Mouse (Mus musculus) forebrain, embryonic 13.5 days (tissue): ENCODE results near the gene Zfp781. TPM values are rescaled to one million over a fixed set of nuclear protein-coding genes. Genes with fewer than 3 reads are reported as not detected.
"Not testable (repeated sequence)": the region's sequence is repeated elsewhere in the genome, so short reads cannot be mapped to it uniquely, and the experiment has no call there.

Experiments used
- ATAC-seq: fragments of 200-750 bp; cut with Nextera tagmentation; 2 replicates; pipeline ENCODE4 v1.8.0; 2017
- H3K27ac ChIP-seq: fragments of 300-500 bp; sonication (generic); 2 replicates; pipeline ENCODE4 v1.5.1; 2015; ENCODE audit warnings: inconsistent platforms, mild to moderate bottlenecking, moderate library complexity
- H3K27me3 ChIP-seq: fragments of 300-500 bp; sonication (generic); 2 replicates; pipeline ENCODE4 v1.6.1; 2015; ENCODE audit warnings: mild to moderate bottlenecking, inconsistent platforms
- H3K36me3 ChIP-seq: fragments of 300-500 bp; sonication (generic); 2 replicates; pipeline ENCODE4 v1.6.1; 2015; ENCODE audit warnings: mild to moderate bottlenecking, inconsistent platforms; ENCODE audit not compliant: poor library complexity, severe bottlenecking
- H3K4me1 ChIP-seq: fragments of 300-500 bp; sonication (generic); 2 replicates; pipeline ENCODE4 v1.6.1; 2015; ENCODE audit warnings: inconsistent platforms
- H3K4me2 ChIP-seq: fragments of 300-500 bp; sonication (generic); 2 replicates; pipeline ENCODE4 v1.6.1; 2015; ENCODE audit warnings: inconsistent platforms, mild to moderate bottlenecking, moderate library complexity
- H3K4me3 ChIP-seq: fragments of 300-500 bp; sonication (generic); 2 replicates; pipeline ENCODE4 v1.5.1; 2015; ENCODE audit warnings: mild to moderate bottlenecking, inconsistent platforms
- H3K9ac ChIP-seq: fragments of 300-500 bp; sonication (generic); 2 replicates; pipeline ENCODE4 v1.6.1; 2015; ENCODE audit warnings: mild to moderate bottlenecking, inconsistent platforms
- H3K9me3 ChIP-seq: fragments of 300-500 bp; sonication (generic); replicated peaks from 2 replicates; pipeline ENCODE4 v1.6.1; 2016; ENCODE audit warnings: inconsistent platforms
- WGBS: fragments of 180-500 bp; shearing (Covaris S2); methylation state at CpG from one replicate; pipeline ENCODE4 v1.1.7; 2015; 5-methylcytosine and 5-hydroxymethylcytosine counted together
- polyA plus RNA-seq: library from polyadenylated mRNA; unstranded; fragments of >200 nt; fragmentation: Nextera tagmentation; extraction: Ambion mirVana; gene quantifications from 2 replicates; pipeline ENCODE4 v1.2.1, GENCODE M21; 2015

Zfp781 gene
- polyA plus RNA-seq = 3.9 and 5.8 TPM in 2 replicates

DNA sequence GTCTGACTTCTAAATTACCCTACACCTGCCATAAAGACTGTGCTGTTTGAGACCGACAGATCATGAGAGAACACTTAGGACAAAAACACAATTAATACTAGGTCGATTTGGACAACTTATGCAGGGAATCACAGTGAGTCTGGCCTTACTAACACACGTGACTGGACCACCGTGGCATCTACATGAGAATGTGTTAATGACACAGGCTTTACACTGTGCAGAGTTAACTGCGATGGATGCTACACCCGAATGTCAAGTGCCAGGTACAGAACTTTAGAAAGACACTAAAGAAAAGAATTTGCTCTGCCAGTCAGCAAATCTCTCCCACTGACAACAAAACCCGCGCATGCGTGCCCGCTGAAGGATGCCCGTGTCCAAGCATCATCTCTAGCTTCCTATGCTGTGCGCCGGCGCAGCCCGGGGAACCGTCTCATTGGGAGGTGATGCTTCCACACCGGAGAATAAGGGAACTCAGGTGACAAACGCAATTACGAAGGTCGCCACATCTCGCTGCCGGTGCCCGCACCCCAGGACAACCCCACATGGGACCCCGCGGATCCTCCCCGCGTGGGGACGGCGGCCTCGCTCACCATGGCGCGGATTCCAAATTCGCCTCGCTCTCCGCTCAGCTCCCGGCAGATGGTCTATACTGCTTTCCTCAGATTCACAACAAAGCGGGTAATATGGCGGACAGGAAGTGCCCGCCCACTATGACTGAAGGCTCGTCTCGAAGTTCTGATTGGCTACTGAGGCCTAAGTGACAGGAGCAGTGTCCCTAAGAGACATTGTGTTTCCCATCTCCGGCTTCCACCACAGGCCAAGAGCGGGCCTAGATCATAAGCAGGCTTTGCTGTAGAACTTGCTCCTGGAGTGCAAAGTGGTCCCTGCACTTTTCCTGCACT, at the start of gene Zfp781:
Zfp781 (minus strand) TSS at position 639 of the 902 bp plus-strand sequence.
- not testable (repeated sequence) for H3K36me3 ChIP-seq, H3K4me3 ChIP-seq, H3K27me3 ChIP-seq, H3K9me3 ChIP-seq, H3K4me1 ChIP-seq, H3K4me2 ChIP-seq, H3K9ac ChIP-seq, H3K27ac ChIP-seq
- WGBS = no CpG with 5 or more reads among the region's 43 CpGs
- ATAC-seq = peak; percentile 98

DNA sequence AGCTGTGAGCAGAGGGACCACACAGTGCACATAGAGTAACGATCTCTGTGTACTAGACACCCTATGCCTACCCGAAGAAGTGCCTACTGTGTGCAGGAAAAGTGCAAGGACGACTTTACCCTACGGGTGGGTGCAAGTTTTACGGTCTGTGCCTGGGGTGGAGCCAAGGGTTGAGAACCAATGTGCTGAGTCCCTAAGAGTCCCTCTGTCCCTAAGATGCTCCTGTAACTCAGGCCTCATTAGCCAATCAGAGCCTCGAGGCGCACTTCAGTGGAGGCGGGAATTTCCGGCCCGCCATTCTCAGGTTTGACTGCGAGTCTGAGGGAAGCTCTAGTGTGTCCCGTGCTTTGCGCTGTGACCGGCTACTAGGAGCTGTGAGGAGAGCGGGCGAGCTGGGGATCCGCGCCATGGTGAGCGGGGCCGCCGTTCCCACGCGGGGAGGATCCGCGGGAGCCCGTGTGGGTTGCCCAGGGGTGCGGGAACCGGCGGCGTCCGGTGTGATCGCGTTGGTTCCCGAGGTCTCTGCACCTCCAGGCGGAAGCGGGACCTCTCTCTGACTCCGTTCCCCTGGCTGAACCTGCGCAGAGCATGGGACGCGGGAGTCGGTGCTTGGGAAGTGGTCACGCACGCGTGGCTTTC, 48.2 kb upstream of the Zfp781 start:
- H3K27ac ChIP-seq, H3K36me3 ChIP-seq, ATAC-seq, H3K9ac ChIP-seq, H3K4me2 ChIP-seq, H3K9me3 ChIP-seq, H3K4me1 ChIP-seq, H3K27me3 ChIP-seq, H3K4me3 ChIP-seq: not testable (repeated sequence)
- WGBS = no CpG with 5 or more reads among the region's 44 CpGs

DNA sequence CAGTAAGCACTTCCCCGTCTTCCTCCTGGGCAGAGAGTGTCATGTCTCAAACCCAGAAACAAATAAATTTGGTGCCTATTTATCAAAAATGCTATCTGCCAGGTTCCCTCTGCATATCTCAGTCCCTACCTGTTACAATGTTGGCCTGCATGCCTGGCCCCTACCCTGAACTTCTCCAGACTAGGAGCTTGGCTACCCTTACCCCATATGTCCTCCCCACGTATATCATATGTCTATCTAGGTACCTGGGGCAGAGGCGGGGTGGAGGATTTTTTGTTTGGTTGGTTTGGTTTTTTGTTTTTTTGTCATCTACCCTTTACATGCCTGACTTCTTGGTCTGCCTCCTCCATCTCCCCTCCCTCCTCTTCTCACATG, 451 bp upstream of the Zfp781 start:
- not testable (repeated sequence) for H3K27me3 ChIP-seq

DNA sequence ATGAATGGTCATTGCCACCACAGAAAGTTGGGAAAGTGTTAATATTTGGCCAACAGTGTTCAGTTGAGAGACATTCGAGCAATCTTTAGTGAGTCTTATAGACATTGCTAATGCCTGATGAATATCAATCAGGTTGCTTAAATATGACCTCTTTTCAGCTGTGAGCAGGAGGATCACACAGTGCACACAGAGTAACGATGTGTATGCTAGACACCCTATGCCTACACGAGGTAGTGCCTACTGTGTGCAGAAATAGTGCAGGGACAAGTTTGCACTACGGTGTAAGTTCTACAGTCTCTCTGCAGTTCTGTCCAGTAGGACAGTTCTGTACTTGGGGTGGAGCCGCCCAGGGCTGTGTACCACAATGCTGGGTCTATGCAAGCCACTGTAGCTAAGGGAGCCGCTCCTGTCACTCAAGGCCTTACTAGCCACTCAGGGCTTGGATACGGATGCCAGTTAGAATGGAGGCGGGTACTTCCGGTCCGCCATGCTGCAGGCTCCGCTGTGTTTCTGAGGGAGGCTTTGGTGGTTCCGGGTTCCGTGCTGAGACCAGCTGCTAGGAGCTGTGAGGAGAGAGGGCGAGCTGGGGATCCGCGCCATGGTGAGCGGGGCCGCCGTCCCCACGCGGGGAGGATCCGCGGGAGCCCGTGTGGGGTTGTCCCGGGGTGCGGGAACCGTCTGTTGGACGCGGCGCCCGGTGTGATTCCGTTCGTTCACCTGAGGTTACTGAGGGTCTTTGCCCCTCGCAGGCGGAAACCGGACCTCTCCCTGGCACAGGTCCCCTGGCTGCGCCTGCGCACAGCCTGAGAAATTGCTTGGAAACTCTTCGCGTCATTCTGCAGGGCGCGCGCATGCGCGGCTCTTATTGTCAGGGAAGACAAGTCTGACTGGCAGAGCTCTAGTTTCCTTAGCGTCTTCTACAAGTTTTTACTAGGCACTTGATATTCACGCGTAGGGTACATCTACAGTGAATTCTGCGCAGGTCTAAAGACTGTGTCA, 66.6 kb downstream of the Zfp781 start, which contains the start of gene Gm32687:
Gm32687 (plus strand) TSS at position 526 of the 999 bp plus-strand sequence.
- peak; percentile 100 for ATAC-seq
- 24% methylated on average over 6 of the region's 49 CpGs for WGBS
- not testable (repeated sequence) for H3K4me2 ChIP-seq, H3K9me3 ChIP-seq, H3K4me3 ChIP-seq, H3K9ac ChIP-seq, H3K27me3 ChIP-seq, H3K36me3 ChIP-seq, H3K4me1 ChIP-seq, H3K27ac ChIP-seq

More for the DNA sequence above, 451 bp upstream of the Zfp781 start:
- peak; percentile 48 for ATAC-seq
- H3K4me3 ChIP-seq, H3K4me1 ChIP-seq, H3K36me3 ChIP-seq, H3K9ac ChIP-seq, H3K4me2 ChIP-seq, H3K9me3 ChIP-seq, H3K27ac ChIP-seq: not testable (repeated sequence)
- no CpG with 5 or more reads among the region's 3 CpGs for WGBS

Other genes starting within 250 kb of the Zfp781 start
- gene Zfp433, start 225.7 kb downstream of the Zfp781 start, polyA plus RNA-seq = 22.8 and 23.2 TPM in 2 replicates
- 12.3 and 19.5 TPM in 2 replicates for gene Gm3055, start 159.3 kb downstream of the Zfp781 start, polyA plus RNA-seq
- gene Gm4767, start 118.3 kb downstream of the Zfp781 start, polyA plus RNA-seq = 2.8 and 4.3 TPM in 2 replicates
- 11.1 and 12.6 TPM in 2 replicates for gene Gm32687, start 66.5 kb downstream of the Zfp781 start, polyA plus RNA-seq
- 16.6 and 18.7 TPM in 2 replicates for gene Zfp873, start 117.6 kb upstream of the Zfp781 start, polyA plus RNA-seq
- gene BC024063, start 152.9 kb upstream of the Zfp781 start, polyA plus RNA-seq = 5.3 and 6.1 TPM in 2 replicates
- 8.9 and 9.2 TPM in 2 replicates for gene AU041133, start 197.5 kb upstream of the Zfp781 start, polyA plus RNA-seq